Mouse (Mus musculus) spleen, embryonic (tissue): Measurements from ENCODE around the gene Rnf169.

ENCODE experiments used
- CTCF ChIA-PET: fragments of 350-600 bp; sonication (Branson Sonifier 250); formaldehyde crosslinking; loops from one replicate; lab custom pipeline; 2022; lab: Charles Lee

Rnf169 gene

GRCm38 (mm10) chr7:99902208-99902607 lies 78.0 kb downstream of the Rnf169 start:
- CTCF ChIA-PET = interaction anchor here (0.6 kb wide), 1 partner anchor 12 kb away, joined by 8 read pairs; no protein-coding TSS in a partner anchor

DNA sequence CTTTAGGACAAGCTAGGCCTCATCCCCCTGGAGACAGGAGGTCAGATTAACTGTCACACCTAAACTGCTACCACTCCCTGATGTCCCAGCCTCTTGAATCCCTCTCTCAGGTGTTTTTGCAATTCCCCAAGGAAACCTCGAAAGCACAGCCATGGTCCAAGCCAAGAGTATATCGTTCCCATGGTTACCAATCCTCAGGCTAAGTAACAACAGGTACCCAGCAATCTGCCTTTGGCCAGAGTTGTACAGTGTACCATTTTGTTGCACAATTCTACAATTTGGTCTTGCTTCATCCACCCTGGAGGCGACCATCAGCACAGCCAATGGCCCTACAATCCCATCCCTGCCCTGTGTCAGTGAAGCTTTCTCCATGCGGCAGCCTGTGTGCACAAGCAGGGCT lies 83.3 kb downstream of the Rnf169 start:
- CTCF ChIA-PET = no interaction called here

DNA sequence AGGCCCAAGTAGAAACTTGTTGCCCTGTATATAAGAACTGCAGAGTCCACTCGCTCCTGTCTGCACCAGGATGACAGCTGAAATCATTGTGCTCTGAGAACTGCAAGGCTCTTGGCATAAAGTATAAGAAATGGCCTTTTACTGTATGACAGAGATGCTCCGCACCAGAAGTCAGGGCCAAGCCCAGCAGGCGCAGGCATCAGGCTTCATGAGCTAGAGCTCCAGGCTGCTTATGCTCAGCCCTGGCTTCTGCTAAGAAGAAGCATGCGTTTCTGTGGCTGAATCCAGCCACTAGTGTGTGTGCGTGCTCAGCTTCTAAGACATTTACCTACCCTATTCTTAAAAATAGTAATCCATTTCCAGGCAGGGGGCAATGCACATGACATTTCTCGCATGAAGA lies 85.8 kb downstream of the Rnf169 start:
- CTCF ChIA-PET = no interaction called here

- CTCF ChIA-PET = no interaction called here
These were observed 86.3 kb downstream of the Rnf169 start for GRCm38 (mm10) chr7:99893967-99894366.

DNA sequence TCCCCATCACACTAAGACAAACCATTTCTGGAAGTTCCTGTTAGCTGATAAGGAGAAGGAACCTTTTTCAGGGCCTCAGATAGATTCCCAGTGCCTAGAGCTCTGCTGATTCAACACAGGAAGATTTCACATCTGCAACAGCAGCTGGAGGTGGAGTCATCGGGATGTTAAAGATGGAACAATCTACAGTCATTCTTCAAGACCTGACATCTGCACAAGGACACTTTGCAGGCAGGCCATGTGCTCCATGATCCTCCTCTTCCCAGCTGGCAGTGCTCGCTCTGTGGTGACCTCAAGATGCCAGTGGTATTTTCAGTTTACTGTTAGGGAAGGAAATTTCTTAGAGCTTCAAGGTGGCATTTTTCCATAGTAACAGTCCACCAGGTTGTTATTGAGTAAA lies 87.9 kb downstream of the Rnf169 start:
- CTCF ChIA-PET = no interaction called here

DNA sequence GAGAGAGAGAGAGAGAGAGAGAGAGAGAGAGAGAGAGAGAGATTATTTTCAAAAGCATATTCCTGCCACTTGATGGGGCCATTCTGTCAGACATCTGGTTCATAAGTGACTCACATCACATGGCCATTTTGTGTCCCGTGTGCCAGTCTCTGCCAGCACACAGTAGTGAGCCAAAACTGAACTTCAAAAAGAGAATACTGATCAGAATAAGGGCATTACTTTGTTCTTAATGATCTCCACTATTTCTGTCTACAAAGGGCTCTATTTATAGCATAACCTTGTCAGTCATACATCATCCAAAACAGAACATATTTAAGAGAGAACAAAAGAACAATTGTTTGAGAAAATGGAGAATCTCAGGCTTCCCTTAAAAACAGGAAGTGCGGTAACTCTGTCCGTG lies 88.8 kb downstream of the Rnf169 start:
- CTCF ChIA-PET = no interaction called here

GRCm38 (mm10) chr7:99890168-99890755 lies 90.0 kb downstream of the Rnf169 start:
- CTCF ChIA-PET = interaction anchor here (0.7 kb wide), 1 partner anchor 12 kb away, joined by 8 read pairs; no protein-coding TSS in a partner anchor

GRCm38 (mm10) chr7:99889175-99889880 lies 90.9 kb downstream of the Rnf169 start:
- CTCF ChIA-PET = interaction anchor here (0.6 kb wide), 1 partner anchor 1064 kb away, joined by 5 read pairs; no protein-coding TSS in a partner anchor

DNA sequence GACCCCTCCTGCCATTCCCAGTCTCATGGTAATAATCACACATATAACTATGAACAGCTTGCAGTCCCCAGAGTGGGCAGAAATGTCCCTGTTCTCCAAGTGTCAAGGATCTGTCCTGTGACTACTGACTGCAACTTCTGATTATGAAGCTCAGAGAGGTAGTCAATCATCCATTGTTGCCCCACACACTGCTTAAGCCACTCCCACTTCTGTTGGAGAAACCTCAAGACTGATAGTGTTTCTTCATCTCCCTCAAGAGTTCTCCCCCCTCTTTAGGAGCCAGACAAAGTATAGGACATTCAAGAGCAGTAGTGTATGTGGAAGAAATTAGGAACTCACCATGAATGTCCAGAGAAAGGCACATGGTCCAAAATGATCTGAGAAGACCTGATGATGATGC lies 92.5 kb downstream of the Rnf169 start:
- CTCF ChIA-PET = interaction anchor here (0.6 kb wide), 1 partner anchor 20 kb away, joined by 3 read pairs; no protein-coding TSS in a partner anchor

- CTCF ChIA-PET = no interaction called here
These were observed 93.0 kb downstream of the Rnf169 start for GRCm38 (mm10) chr7:99887230-99887735.

DNA sequence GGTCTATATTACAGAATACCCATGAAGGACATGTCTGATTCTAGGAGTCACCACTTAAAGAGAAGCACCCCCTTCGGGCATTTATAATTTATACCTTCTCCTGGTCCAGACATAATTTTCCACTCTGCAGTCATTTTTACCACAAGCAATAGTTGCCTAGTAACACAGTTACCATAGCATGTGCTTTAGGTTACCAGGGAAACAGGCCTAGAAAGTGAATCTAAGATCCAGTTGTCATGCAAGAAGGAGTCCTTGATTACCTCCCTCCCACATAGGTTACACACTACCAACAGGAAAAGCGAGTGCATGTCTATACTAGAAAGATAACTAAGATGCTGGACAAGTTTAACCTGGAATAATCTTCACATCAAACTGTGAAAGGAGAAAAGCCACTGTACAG lies 102.0 kb downstream of the Rnf169 start:
- CTCF ChIA-PET = no interaction called here

DNA sequence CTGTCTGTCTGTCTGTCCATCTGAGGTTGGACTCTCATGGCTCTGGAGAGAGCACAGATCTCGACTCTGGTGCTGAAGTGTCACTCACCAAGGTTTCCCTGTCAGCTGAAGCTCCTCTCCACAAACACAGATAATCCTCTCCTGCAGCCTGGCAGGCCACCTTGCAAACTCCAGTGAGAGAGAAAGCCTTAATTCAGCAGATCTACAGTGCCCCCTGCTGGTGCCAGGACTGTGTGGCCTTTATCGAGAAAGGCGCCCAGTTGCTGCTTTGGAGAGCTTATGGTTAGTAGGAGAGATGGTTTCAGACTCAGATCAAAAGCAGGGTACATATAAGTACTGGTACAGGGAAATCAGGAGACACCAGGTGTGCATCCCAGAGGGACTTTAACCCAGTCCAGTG lies 103.9 kb downstream of the Rnf169 start:
- CTCF ChIA-PET = interaction anchor here (0.6 to 1.3 kb wide), 3 partner anchors 9 to 78 kb away, joined by 3 to 4 read pairs (median 3); no protein-coding TSS in a partner anchor

- CTCF ChIA-PET = interaction anchor here (0.6 to 1.3 kb wide), 3 partner anchors 9 to 77 kb away, joined by 3 to 4 read pairs (median 3); no protein-coding TSS in a partner anchor
These were observed 104.4 kb downstream of the Rnf169 start for GRCm38 (mm10) chr7:99875891-99876290.

DNA sequence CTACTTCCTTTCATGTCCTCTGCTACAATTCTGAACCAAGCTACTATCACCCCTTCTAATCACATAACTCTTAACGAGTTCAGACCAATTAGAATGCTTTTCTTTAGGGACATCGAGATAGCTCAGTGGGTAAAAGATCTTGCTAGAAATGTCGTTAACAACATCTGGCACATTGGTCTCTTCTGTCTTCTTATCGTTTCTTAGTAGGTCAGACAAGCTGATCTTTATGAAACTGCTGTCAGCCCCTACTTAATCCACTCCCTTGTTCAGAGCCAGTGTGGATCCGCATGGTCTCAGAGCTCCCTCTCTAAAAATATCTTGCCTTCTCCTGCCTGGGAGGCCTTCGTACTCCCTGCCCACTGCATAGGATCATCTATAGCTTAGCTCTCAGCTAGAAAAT lies 106.3 kb downstream of the Rnf169 start:
- CTCF ChIA-PET = no interaction called here
